Mouse (Mus musculus): Measurements from ENCODE around the gene Nop14. TPM values are rescaled to one million over a fixed set of nuclear protein-coding genes. Genes with fewer than 3 reads are reported as not detected.
"Not testable (repeated sequence)": the region's sequence is repeated elsewhere in the genome, so short reads cannot be mapped to it uniquely, and the experiment has no call there.

Nop14 gene
- polyA plus RNA-seq, 1 experiment from 2014 or later, result 31.7 TPM

GRCm38 (mm10) chr5:34604576-34604975 is 55.4 kb downstream of the Nop14 start:
- 94% methylated on average over 5 of the region's 5 CpGs for WGBS
- no peak overlapping the region for H3K4me3 ChIP-seq
- no peak overlapping the region for H3K27ac ChIP-seq
- H3K36me3 ChIP-seq (replicated peaks), result peaks cover 81% of the 10 kb centered on the region
- DNase-seq (ENCODE audit: extremely low spot score, low spot score), result no peak
- H3K9me3 ChIP-seq, result no peaks in the 10 kb centered on the region
- no peaks in the 10 kb centered on the region for H3K27me3 ChIP-seq (ENCODE audit: poor library complexity, severe bottlenecking)
- no peaks in the 10 kb centered on the region for H3K4me1 ChIP-seq

- DNase-seq (ENCODE audit: extremely low spot score, low spot score), result no peak
- WGBS, result 95% methylated on average over 9 of the region's 9 CpGs
- H3K27me3 ChIP-seq (ENCODE audit: poor library complexity, severe bottlenecking), result no peaks in the 10 kb centered on the region
- H3K36me3 ChIP-seq (replicated peaks), result peaks cover 30% of the 10 kb centered on the region
- peaks cover 51% of the 10 kb centered on the region for H3K4me1 ChIP-seq
- H3K4me3 ChIP-seq, result no peak overlapping the region
- no peaks in the 10 kb centered on the region for H3K9me3 ChIP-seq
- peak overlapping the region; percentile 79; the same call in 1 of the 2 replicates for H3K27ac ChIP-seq
Measured at GRCm38 (mm10) chr5:34593202-34593727, 66.7 kb downstream of the Nop14 start.

- Histone ChIP-seq H3K9me3 (no peaks in the 10 kb centered on the region), H3K27me3 (ENCODE audit: poor library complexity, severe bottlenecking) (no peaks in the 10 kb centered on the region), H3K36me3 (replicated peaks) (peaks cover 26% of the 10 kb centered on the region), H3K4me3 (no peak overlapping the region), H3K4me1 (peaks cover 54% of the 10 kb centered on the region), H3K27ac (peak overlapping the region; percentile 79)
- WGBS, result 94% methylated on average over 6 of the region's 6 CpGs
- DNase-seq (ENCODE audit: extremely low spot score, low spot score), result no peak
Measured at GRCm38 (mm10) chr5:34592666-34593065, 67.3 kb downstream of the Nop14 start.

- Histone ChIP-seq H3K4me1 (peaks cover 59% of the 10 kb centered on the region), H3K27ac (peak overlapping the region; percentile 79), H3K36me3 (replicated peaks) (peaks cover 22% of the 10 kb centered on the region)
- not testable (repeated sequence) for H3K4me3 ChIP-seq; H3K27me3 ChIP-seq (ENCODE audit: poor library complexity, severe bottlenecking); DNase-seq (ENCODE audit: extremely low spot score, low spot score); H3K9me3 ChIP-seq
- WGBS, result 72% methylated on average over 5 of the region's 5 CpGs
Measured at GRCm38 (mm10) chr5:34592224-34592623, 67.7 kb downstream of the Nop14 start.

GRCm38 (mm10) chr5:34591388-34592004 is 68.5 kb downstream of the Nop14 start:
- peak overlapping the region; percentile 79 for H3K27ac ChIP-seq
- H3K36me3 ChIP-seq (replicated peaks), result peaks cover 19% of the 10 kb centered on the region
- no peak overlapping the region for H3K4me3 ChIP-seq
- WGBS, result 20% methylated on average over 5 of the region's 5 CpGs
- no peaks in the 10 kb centered on the region for H3K27me3 ChIP-seq (ENCODE audit: poor library complexity, severe bottlenecking)
- no peaks in the 10 kb centered on the region for H3K9me3 ChIP-seq
- peak; percentile 27 for DNase-seq (ENCODE audit: extremely low spot score, low spot score)
- peaks cover 66% of the 10 kb centered on the region for H3K4me1 ChIP-seq

- H3K27me3 ChIP-seq (ENCODE audit: poor library complexity, severe bottlenecking), result no peaks in the 10 kb centered on the region
- H3K27ac ChIP-seq, result peak overlapping the region; percentile 83
- peaks cover 19% of the 10 kb centered on the region for H3K36me3 ChIP-seq (replicated peaks)
- WGBS, result 33% methylated on average over 4 of the region's 4 CpGs
- no peak overlapping the region for H3K4me3 ChIP-seq
- H3K9me3 ChIP-seq, result no peaks in the 10 kb centered on the region
- DNase-seq (ENCODE audit: extremely low spot score, low spot score), result no peak
- H3K4me1 ChIP-seq, result peaks cover 69% of the 10 kb centered on the region
Measured at GRCm38 (mm10) chr5:34590702-34591101, 69.2 kb downstream of the Nop14 start.

- H3K4me1 ChIP-seq, result peaks cover 73% of the 10 kb centered on the region
- peak overlapping the region; percentile 83 for H3K27ac ChIP-seq
- peak overlapping the region; percentile 18; the same call in 1 of the 2 replicates for H3K4me3 ChIP-seq
- H3K27me3 ChIP-seq (ENCODE audit: poor library complexity, severe bottlenecking), result no peaks in the 10 kb centered on the region
- 6% methylated on average over 5 of the region's 5 CpGs for WGBS
- no peaks in the 10 kb centered on the region for H3K9me3 ChIP-seq
- H3K36me3 ChIP-seq (replicated peaks), result peaks cover 19% of the 10 kb centered on the region
- no peak for DNase-seq (ENCODE audit: extremely low spot score, low spot score)
Measured at GRCm38 (mm10) chr5:34590059-34590458, 69.9 kb downstream of the Nop14 start.

Other genes with a start within 250 kb of the Nop14 start
- gene Tnip2, start 146.2 kb downstream of the Nop14 start, polyA plus RNA-seq (2016; fragmentation: Nextera tagmentation; extraction: Ambion mirVana), result 6.1 and 6.7 TPM in 2 replicates
- gene Sh3bp2, start 134.3 kb downstream of the Nop14 start, polyA plus RNA-seq (2016; fragmentation: Nextera tagmentation; extraction: Ambion mirVana), result 7.7 and 11.7 TPM in 2 replicates
- 182 and 186 TPM in 2 replicates for gene Add1, start 86.5 kb downstream of the Nop14 start, polyA plus RNA-seq (2016; fragmentation: Nextera tagmentation; extraction: Ambion mirVana)
- 95.5 and 97.8 TPM in 2 replicates for gene Mfsd10, start 22.9 kb downstream of the Nop14 start, polyA plus RNA-seq (2016; fragmentation: Nextera tagmentation; extraction: Ambion mirVana)
- 1.1 and 1.5 TPM in 2 replicates for gene Grk4, start 231 bp upstream of the Nop14 start, polyA plus RNA-seq (2016; fragmentation: Nextera tagmentation; extraction: Ambion mirVana)
- 16.5 and 19.2 TPM in 2 replicates for gene Htt, start 101.6 kb upstream of the Nop14 start, polyA plus RNA-seq (2016; fragmentation: Nextera tagmentation; extraction: Ambion mirVana)
- gene Msantd1, start 247.9 kb upstream of the Nop14 start, polyA plus RNA-seq (2016; fragmentation: Nextera tagmentation; extraction: Ambion mirVana), result 0.55 and 1.2 TPM in 2 replicates

All from forebrain, embryonic 10.5 days (tissue).